Mouse (Mus musculus): ENCODE results near the gene Sdk2. TPM values are rescaled to one million over a fixed set of nuclear protein-coding genes. Genes with fewer than 3 reads are reported as not detected.

Sdk2 gene
- polyA plus RNA-seq, 1 experiment from 2014 or later: 4.3 TPM

DNA sequence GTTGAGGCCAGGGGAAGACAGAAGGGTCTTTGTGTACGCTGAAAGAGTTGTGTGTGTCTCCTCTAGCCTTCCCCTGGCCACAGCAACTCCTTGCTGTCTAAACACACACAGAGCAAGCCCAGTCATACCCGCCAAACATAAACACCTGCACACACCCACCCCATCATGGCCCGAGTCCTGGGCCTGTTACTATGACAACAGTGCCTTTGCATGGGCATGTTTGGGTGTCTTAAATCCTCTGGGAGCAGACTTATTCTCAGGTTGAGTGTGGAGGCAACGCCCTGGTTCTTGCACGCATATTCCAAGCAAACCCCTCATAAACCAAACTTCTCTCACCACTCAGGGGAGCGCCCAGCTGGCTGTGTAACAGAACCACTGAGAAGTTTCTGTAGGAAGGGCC, 173.9 kb downstream of the Sdk2 start:
- WGBS: 83% methylated on average over 6 of the region's 6 CpGs
- H3K36me3 ChIP-seq: no peaks in the 10 kb centered on the region
- peak overlapping the region; percentile 45; the same call in 1 of the 2 replicates for H3K27ac ChIP-seq
- DNase-seq (ENCODE audit: low spot score): no peak
- no peaks in the 10 kb centered on the region for H3K9me3 ChIP-seq
- peaks cover 15% of the 10 kb centered on the region for H3K4me1 ChIP-seq (replicated peaks)
- no peak overlapping the region for H3K4me3 ChIP-seq
- H3K27me3 ChIP-seq (ENCODE audit: insufficient read depth, poor library complexity, severe bottlenecking): no peaks in the 10 kb centered on the region

DNA sequence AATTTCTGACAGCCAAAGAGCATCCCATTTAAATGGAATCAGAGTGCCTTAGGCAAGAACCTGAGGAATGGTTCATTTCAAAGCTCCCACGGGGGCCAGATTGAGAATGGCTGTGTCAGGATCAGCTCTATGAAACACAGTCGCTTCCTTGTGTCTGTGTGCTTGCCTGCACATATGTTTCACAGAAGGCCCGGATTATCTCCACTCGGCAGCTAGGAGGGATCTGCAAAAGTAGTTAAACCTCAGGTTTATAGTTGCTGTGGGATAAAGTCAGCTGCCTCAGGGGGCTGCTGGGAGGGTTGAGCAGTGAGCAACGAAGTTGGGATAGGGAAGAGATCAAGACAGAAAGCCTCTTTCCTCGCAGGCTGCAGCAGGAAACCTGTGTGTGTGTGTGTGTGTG, 174.8 kb downstream of the Sdk2 start:
- H3K9me3 ChIP-seq: no peaks in the 10 kb centered on the region
- no peak overlapping the region for H3K4me3 ChIP-seq
- H3K27me3 ChIP-seq (ENCODE audit: insufficient read depth, poor library complexity, severe bottlenecking): no peaks in the 10 kb centered on the region
- no peak for DNase-seq (ENCODE audit: low spot score)
- H3K36me3 ChIP-seq: no peaks in the 10 kb centered on the region
- 76% methylated on average over 6 of the region's 6 CpGs for WGBS
- H3K27ac ChIP-seq: no peak overlapping the region; the same call in 1 of the 2 replicates
- H3K4me1 ChIP-seq (replicated peaks): peaks cover 12% of the 10 kb centered on the region

DNA sequence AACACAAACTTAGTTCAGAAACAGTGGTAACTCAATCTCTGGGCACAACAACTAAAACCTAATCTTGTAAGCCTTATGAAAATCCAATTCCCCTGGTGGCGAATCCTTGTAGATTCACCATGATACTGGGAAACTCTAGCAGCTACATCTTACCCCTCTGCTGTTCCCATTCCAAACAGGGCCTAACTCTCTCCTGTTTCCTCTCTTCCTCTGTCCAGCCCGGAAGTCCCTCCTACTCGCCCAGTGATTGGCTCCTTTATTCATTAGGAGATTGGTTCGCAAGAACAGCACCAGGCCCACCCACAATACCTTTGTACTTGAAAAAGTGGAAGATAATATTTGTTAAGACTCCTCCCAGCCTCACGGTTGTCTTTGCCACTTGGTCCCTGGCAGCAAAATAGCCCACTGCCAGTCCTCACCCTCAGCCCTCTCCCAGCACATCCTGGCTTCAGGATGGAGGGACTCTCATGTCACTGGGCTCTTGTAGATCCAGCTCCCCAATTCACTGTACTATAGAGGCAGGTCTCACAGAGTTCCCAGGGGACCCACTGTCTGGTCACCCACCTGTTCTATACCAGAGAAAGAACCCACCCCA, 178.6 kb downstream of the Sdk2 start:
- 90% methylated on average over 5 of the region's 5 CpGs for WGBS
- DNase-seq (ENCODE audit: low spot score): no peak
- no peak overlapping the region for H3K27ac ChIP-seq
- H3K27me3 ChIP-seq (ENCODE audit: insufficient read depth, poor library complexity, severe bottlenecking): no peaks in the 10 kb centered on the region
- H3K36me3 ChIP-seq: 0 out of 2 replicates have a peak, but pooled peaks cover under 1% of the 10 kb centered on the region
- H3K9me3 ChIP-seq: no peaks in the 10 kb centered on the region
- peaks cover 8% of the 10 kb centered on the region for H3K4me1 ChIP-seq (replicated peaks)
- H3K4me3 ChIP-seq: no peak overlapping the region

DNA sequence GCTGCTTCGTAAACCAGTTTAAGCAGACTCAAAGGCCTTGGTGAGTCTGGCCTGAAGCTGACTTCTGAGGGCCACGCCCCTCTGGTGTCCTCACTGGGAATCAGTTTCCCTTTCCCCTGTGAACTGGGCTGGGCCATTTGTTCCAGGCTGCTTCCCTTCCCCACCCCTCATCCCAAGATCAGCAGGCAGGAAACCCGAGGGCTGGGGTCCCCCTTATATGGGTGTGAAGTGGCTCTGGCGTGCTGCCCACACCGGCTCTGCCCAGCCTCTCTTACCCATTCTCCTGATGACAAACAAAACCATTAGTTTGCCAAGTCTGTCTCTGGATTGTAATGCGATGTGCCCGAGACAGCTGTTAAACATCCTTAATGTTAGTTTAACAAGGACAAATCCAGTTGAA, 180.5 kb downstream of the Sdk2 start:
- no peaks in the 10 kb centered on the region for H3K27me3 ChIP-seq (ENCODE audit: insufficient read depth, poor library complexity, severe bottlenecking)
- DNase-seq (ENCODE audit: low spot score): no peak
- H3K4me1 ChIP-seq (replicated peaks): 0 out of 2 replicates have a peak, but pooled peaks cover 4% of the 10 kb centered on the region
- WGBS: 80% methylated on average over 7 of the region's 7 CpGs
- peaks cover 5% of the 10 kb centered on the region; the same call in 1 of the 2 replicates for H3K36me3 ChIP-seq
- H3K4me3 ChIP-seq: no peak overlapping the region
- no peak overlapping the region for H3K27ac ChIP-seq
- no peaks in the 10 kb centered on the region for H3K9me3 ChIP-seq

DNA sequence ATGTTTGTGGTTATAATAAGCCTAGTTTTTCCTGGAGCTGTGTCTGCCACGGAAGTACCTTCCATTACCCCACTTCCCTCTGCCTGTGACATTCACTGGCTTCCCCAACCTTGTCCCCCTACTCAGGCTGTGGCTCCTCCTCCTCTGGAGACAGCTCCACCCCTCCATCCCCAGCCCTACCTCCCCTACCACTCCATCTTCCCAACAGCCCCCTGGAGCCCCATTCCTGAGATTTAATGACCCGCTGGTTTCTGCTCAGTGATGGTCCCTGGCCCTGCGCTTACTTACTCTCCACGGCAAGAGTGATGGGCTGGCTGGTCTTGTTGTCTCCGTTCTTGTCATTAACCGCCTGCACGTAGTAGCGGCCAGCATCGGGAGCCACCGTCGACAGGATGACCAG, 181.9 kb downstream of the Sdk2 start:
- no peak for DNase-seq (ENCODE audit: low spot score)

DNA sequence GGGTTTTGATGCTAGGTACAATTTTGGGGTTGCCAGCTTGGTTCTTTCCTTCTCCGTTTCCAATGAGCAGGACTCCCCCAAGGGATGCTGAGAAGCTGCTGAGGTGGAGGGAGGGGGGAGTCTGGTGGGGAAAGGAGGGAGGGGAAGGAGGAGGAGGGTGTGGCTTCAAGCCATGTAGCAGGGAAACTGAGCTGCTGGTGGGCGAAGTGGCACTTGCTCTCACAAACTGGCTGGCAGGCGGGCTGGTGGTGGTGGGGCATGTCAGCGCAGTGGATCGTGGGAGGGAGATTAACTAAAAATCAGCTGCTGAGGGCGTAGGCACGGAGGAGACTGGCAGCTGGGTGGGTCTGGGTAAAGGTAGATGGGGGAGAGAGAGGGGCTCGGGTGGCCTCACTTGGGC, 183.8 kb downstream of the Sdk2 start:
- Histone ChIP-seq H3K27ac (no peak overlapping the region), H3K4me1 (replicated peaks) (0 out of 2 replicates have a peak, but pooled peaks cover 4% of the 10 kb centered on the region), H3K27me3 (ENCODE audit: insufficient read depth, poor library complexity, severe bottlenecking) (no peaks in the 10 kb centered on the region), H3K4me3 (no peak overlapping the region), H3K9me3 (no peaks in the 10 kb centered on the region), H3K36me3 (peaks cover 13% of the 10 kb centered on the region; the same call in 1 of the 2 replicates)
- no peak for DNase-seq (ENCODE audit: low spot score)
- 83% methylated on average over 8 of the region's 8 CpGs for WGBS

More for the DNA sequence above, 181.9 kb downstream of the Sdk2 start:
- Histone ChIP-seq H3K4me3 (no peak overlapping the region), H3K4me1 (replicated peaks) (0 out of 2 replicates have a peak, but pooled peaks cover 4% of the 10 kb centered on the region), H3K9me3 (no peaks in the 10 kb centered on the region), H3K27me3 (ENCODE audit: insufficient read depth, poor library complexity, severe bottlenecking) (no peaks in the 10 kb centered on the region), H3K27ac (peak overlapping the region; percentile 12; the same call in 1 of the 2 replicates), H3K36me3 (peaks cover 13% of the 10 kb centered on the region; the same call in 1 of the 2 replicates)
- WGBS: 81% methylated on average over 11 of the region's 11 CpGs

DNA sequence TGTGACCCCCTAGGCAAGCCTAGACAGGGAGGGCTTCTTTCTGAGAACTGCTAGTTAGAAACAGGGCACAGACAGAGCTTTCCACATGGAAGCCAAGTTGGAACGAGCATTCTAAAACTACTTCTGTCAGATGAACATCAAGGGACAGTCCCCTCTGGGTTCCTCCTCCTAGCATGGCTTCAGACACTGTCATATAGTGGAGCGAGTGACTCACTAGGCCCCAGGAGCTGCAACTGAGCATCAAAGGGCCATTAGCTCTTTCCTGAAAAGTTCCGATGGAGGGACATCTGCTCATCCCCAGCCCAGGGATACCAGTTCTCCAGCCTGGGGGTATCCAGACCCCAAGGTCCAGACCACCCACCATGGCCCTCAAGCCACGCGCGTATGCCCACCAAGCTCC, 185.0 kb downstream of the Sdk2 start:
- Histone ChIP-seq H3K9me3 (no peaks in the 10 kb centered on the region), H3K36me3 (peaks cover 13% of the 10 kb centered on the region; the same call in 1 of the 2 replicates), H3K4me1 (replicated peaks) (0 out of 2 replicates have a peak, but pooled peaks cover 4% of the 10 kb centered on the region), H3K4me3 (no peak overlapping the region), H3K27ac (no peak overlapping the region), H3K27me3 (ENCODE audit: insufficient read depth, poor library complexity, severe bottlenecking) (no peaks in the 10 kb centered on the region)
- 95% methylated on average over 6 of the region's 6 CpGs for WGBS
- no peak for DNase-seq (ENCODE audit: low spot score)

DNA sequence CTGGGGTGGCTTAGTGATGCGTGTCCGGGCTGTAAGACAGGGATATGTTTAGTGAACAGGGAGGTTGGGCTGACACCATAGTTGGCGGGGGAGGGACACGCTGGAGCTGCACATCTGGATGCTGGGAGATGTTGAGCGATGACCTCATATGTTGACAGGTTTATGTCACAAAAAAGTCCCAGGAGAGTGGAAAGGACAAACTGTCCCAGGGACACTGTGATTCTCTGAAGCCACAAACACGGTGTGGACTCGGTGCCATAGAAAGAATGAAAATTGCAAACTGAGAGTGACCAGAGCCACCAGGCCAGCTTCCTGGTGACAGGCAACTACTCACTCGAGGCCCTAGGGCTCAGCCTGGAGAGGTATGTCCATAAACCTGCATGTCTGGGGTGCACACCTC, 199.8 kb downstream of the Sdk2 start:
- WGBS: 89% methylated on average over 8 of the region's 8 CpGs
- Histone ChIP-seq H3K27me3 (ENCODE audit: insufficient read depth, poor library complexity, severe bottlenecking) (0 out of 2 replicates have a peak, but pooled peaks cover 7% of the 10 kb centered on the region), H3K36me3 (0 out of 2 replicates have a peak, but pooled peaks cover 4% of the 10 kb centered on the region), H3K4me3 (no peak overlapping the region), H3K27ac (no peak overlapping the region), H3K9me3 (no peaks in the 10 kb centered on the region), H3K4me1 (replicated peaks) (peaks cover 20% of the 10 kb centered on the region)
- DNase-seq (ENCODE audit: low spot score): no peak

DNA sequence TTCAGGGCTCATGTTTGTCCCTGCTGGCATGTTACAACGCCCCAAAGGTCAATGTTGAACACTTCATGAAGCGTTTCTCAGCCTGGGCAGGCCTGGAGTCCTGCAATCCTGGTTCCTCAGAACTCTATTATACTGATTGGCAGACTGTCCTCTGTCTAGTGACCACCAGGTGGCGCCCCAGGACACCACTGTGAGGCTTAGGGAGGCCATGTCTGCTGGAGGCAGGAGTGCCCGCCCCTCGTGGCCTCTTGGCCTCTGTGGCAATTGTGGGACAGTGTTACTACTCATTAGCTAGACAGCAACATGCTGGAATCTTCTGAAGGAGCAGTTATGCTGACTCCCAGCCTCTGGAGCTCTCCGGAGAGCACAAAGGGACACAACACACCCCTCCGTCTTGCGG, 201.2 kb downstream of the Sdk2 start:
- H3K27ac ChIP-seq: peak overlapping the region; percentile 23; the same call in 1 of the 2 replicates
- H3K36me3 ChIP-seq: 0 out of 2 replicates have a peak, but pooled peaks cover 3% of the 10 kb centered on the region
- no peaks in the 10 kb centered on the region for H3K9me3 ChIP-seq
- WGBS: 34% methylated on average over 8 of the region's 8 CpGs
- peak; percentile 91 for DNase-seq (ENCODE audit: low spot score)
- H3K4me3 ChIP-seq: no peak overlapping the region
- H3K27me3 ChIP-seq (ENCODE audit: insufficient read depth, poor library complexity, severe bottlenecking): no peaks in the 10 kb centered on the region
- peaks cover 20% of the 10 kb centered on the region for H3K4me1 ChIP-seq (replicated peaks)

DNA sequence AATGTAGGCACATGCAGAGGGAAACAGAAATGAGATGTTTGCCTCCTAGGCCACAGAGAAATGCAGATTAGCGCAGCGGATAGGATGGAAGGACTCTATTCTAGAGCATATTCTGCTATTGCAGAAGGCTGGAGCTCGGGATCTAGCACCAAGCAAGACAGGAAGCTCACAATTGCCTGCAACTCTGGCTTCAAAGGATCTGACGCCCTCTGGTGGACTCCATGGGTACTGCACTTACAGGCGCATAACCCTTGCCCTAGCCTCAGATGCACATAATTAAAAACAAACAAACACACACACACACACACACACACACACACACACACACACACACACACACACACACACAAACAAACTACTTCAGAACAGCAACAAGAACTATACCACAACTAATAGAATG, 203.4 kb downstream of the Sdk2 start:
- WGBS: 74% methylated on average over 5 of the region's 5 CpGs
- no peaks in the 10 kb centered on the region; the same call in 1 of the 2 replicates for H3K9me3 ChIP-seq
- peak; percentile 38 for DNase-seq (ENCODE audit: low spot score)
- H3K4me3 ChIP-seq: no peak overlapping the region
- H3K4me1 ChIP-seq (replicated peaks): peaks cover 14% of the 10 kb centered on the region
- H3K27me3 ChIP-seq (ENCODE audit: insufficient read depth, poor library complexity, severe bottlenecking): no peaks in the 10 kb centered on the region
- H3K36me3 ChIP-seq: peaks cover 11% of the 10 kb centered on the region; the same call in 1 of the 2 replicates
- H3K27ac ChIP-seq: no peak overlapping the region

DNA sequence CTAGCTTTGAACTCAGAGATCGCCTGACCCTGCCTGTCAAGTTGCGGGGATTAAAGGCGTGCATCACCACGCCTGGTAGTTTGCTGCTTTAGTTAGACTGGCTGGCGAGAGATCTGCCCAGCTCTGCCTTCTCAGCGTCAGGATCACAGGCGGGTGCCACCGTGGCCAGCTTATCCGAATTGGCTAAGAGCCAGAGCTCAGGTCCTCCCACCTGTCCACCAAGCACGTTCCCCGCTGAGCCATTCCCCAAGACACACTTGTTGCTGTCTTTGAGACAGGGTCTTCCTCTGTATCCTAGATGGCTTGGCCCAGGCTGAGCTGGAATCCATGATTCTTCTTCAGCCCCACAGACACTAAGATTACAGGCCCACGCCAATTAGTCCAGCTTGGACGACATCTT, 211.2 kb downstream of the Sdk2 start:
- Histone ChIP-seq H3K4me3 (no peak overlapping the region), H3K36me3 (peaks cover 33% of the 10 kb centered on the region), H3K9me3 (no peaks in the 10 kb centered on the region; the same call in 1 of the 2 replicates), H3K27ac (no peak overlapping the region), H3K27me3 (ENCODE audit: insufficient read depth, poor library complexity, severe bottlenecking) (no peaks in the 10 kb centered on the region), H3K4me1 (replicated peaks) (no peaks in the 10 kb centered on the region)
- WGBS: 87% methylated on average over 13 of the region's 13 CpGs
- DNase-seq (ENCODE audit: low spot score): no peak

DNA sequence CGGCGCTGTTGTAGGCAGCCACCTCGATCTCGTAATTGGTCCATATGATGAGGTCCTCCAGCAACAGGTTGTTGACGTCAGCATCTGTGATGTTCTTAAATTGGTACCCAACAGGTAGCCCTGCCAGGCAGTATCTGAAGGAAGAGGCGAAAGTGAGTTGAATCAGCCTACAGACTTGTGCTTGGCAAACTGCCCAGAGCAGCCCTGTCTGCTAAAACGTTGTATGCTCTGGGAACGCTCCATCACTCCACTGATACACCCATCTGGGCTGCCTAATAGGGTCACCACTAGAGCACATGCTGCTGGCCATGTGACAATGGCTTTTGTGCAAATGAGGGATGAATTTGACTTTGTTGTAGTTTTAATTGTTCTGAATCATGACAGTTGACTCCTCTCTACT, 215.1 kb downstream of the Sdk2 start:
- H3K9me3 ChIP-seq: no peaks in the 10 kb centered on the region
- peaks cover 7% of the 10 kb centered on the region; the same call in 1 of the 2 replicates for H3K4me1 ChIP-seq (replicated peaks)
- no peak overlapping the region for H3K4me3 ChIP-seq
- no peak overlapping the region for H3K27ac ChIP-seq
- 92% methylated on average over 8 of the region's 8 CpGs for WGBS
- DNase-seq (ENCODE audit: low spot score): no peak
- H3K36me3 ChIP-seq: peaks cover 17% of the 10 kb centered on the region
- no peaks in the 10 kb centered on the region for H3K27me3 ChIP-seq (ENCODE audit: insufficient read depth, poor library complexity, severe bottlenecking)

DNA sequence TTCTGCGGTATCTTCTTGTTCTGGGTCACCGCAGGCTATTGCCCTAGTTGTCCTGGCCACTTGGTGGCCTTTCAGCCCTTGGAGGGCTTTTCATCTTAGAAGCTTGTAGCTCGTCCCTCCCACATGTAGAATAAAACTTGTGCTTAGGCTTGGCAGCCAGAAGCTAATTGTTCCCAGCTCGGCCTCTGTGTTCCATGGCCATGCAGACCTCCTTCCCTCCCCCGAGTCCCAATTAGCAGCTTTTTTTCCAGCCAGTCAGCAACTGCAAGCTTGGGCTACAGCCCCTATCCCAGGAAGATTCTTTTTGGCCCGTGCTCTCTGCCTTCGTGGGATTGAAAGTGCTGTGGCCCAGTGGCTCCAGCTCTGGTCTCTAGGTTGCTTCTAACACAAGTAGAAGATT, 217.5 kb downstream of the Sdk2 start:
- H3K36me3 ChIP-seq: peaks cover 11% of the 10 kb centered on the region; the same call in 1 of the 2 replicates
- WGBS: 55% methylated on average over 7 of the region's 7 CpGs
- H3K4me3 ChIP-seq: no peak overlapping the region
- H3K27me3 ChIP-seq (ENCODE audit: insufficient read depth, poor library complexity, severe bottlenecking): peaks cover 3% of the 10 kb centered on the region; the same call in 1 of the 2 replicates
- no peaks in the 10 kb centered on the region for H3K9me3 ChIP-seq
- no peak overlapping the region for H3K27ac ChIP-seq
- no peak for DNase-seq (ENCODE audit: low spot score)
- H3K4me1 ChIP-seq (replicated peaks): peaks cover 7% of the 10 kb centered on the region; the same call in 1 of the 2 replicates
